Mouse (Mus musculus) left cerebral cortex, postnatal 4 days (tissue): ENCODE measurements around the gene Gpr132. TPM values are rescaled to one million over a fixed set of nuclear protein-coding genes. Genes with fewer than 3 reads are reported as not detected.
"Not testable (repeated sequence)": the region's sequence is repeated elsewhere in the genome, so short reads cannot be mapped to it uniquely, and the experiment has no call there.

Source experiments
- DNase-seq: peaks from one replicate; pipeline ENCODE4 v3.0.0-alpha.2; 2022
- intact Hi-C: fragments of 180-260 bp; cut with DNase I; formaldehyde crosslinking; loops from one replicate; pipeline ENCODE4 v1.15.1; 2025
- total RNA-seq, 2 experiments: library from RNA; stranded (reverse); gene quantifications; 2 replicates each; pipeline ENCODE4 v1.2.3; 2021

Gene Gpr132
- total RNA-seq, 2 experiments from 2014 or later = not detected

DNA sequence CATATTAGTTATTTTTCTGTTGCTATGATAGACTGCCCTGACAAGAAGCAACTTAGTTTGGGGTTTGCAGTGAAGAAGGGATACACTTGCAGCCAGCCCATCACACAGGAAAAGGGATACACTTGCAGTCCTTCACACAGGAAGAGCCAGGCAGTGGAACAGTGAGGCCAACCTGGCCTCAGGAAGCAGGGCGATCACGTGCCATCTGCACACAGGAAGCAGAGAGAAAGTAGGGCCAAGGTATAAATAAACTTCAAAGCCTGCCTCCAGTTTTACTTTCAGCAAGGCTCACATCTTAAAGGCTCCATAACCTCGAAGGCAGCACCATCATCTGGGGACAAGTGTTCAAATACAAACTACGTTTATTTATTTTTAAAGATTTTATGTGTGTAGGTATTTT is 44.8 kb downstream of the Gpr132 start:
- no peak for DNase-seq
- intact Hi-C loops = no loop called here

DNA sequence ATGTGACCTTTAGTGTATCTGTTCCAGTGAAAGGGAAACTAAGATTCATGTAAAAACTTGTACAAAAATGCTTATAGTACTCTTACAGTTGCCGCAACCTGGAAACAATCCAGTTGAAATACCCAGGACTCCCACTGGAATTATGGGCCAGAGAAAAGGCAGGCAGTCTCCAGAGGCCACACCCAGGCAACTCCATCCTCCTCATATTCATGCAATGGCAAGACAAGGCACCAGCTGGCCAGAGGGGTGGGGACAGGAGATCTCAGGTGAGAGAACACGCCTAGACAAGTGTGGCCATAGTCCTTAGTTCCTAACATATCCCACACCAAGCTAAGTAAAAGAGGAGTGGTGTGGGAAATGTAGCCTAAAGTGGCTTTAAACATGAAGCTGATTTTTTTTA is 45.4 kb downstream of the Gpr132 start:
- no peak for DNase-seq
- intact Hi-C loops = no loop called here

DNA sequence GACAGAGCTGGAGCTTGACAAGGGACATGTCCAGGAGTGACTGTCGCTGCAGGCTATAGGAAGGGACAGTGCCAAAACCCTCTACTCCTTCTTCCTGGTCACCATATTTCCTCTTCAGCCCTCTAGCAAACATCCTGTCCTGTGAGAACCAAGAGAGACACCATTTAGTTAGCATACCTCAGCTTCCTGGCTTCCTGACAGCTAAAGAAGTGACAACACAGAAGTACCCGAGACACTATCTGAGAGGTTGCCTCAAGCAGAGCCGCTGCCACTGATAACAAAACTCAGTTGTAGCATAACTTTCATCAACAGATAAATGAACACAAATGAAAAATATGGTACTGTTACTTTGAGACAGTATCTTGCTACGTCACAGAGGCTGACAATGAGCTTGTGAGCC is 46.1 kb downstream of the Gpr132 start:
- intact Hi-C loops = no loop called here
- DNase-seq = no peak

DNA sequence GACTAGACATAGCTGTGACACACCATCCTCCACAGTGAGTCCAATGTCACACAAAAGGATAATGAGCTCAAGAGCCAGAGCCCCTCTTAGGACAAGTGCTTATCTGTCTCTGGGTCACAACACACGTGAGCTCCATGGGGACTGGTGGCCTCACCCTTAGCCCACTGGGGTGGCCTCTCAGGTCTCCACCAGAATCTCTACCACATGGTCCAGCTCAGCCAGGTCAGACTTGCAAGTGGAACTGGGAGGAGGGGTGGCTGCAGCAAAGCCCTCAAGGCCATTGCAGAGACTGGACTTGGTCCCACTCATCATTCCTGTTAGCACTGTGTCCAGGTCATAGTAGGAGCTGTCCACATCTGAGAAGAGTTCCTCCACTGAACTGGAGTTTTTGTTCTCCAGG is 46.8 kb downstream of the Gpr132 start:
- intact Hi-C loops = no loop called here
- DNase-seq = no peak

DNA sequence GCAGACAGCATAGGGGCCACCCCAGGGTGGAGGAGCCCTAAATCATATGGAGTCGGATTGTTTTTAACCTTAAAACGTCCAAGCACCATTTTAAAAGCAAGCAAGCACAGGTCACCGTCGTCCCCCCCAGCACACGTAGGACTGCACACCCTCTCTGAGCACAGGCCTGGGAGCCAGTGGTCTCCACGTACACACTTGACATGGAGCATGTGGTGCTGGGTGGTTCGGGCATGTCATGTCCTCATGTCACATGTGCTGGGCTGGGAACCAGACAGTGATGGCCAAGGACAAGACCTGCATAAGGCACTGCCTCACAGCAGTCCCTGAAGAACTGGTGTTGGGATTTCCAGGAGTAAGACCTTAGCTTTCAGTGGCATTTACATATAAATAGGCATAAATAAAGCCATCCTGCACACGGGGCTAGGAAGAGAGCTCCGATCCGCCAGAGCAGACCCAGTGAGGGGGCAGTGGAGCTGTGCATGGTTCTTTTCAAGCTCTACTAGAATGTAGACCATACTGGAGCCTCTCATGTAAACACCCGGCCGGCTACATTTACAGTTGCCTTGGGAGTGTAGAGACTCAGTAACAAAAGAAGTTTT is 47.5 kb downstream of the Gpr132 start:
- intact Hi-C loops = no loop called here
- no peak for DNase-seq

DNA sequence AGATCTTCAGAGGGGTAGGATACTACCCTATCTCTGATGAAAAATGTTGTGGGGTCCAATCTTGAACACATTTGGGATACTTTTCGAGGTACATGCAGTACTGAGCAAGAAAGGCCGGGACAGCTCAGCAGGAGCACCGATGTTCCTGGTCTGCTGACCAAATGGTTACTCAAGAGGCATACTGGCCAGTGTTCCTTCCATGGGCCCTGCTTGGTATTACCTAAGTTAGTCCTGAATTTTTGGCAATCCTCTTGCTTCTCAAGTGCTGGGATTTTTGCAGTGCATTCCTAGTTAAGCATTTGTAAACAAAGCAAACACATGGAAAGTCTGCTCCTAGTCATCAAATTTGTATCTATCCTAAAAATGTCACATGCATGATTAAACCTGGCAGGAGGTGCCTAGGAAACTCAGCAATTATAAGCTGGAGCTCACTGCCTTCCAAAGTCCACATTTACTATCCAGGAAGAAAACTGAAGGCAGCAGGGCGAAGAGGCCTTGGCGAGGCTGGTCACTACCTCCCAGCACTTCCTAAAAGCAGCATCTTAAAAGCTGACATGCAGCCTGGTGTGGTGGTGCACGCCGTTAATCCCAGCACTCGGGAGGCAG is 48.9 kb downstream of the Gpr132 start:
- intact Hi-C loops = no loop called here
- no peak for DNase-seq

DNA sequence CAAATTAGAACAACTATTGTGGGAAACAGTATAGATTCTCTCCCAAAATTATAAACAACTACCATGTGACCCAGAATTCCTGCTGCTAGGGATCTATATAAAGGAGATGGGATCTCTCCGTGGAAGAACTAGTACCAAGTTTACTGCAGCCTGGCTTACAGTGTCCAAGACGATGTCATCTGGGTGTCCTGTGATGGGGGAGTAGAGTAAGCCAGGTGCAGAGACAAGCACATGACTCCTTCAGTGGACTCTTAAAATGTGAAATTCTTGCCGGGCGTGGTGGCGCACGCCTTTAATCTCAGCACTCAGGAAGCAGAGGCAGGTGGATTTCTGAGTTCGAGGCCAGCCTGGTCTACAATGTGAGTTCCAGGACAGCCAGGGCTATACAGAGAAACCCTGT is 51.2 kb downstream of the Gpr132 start:
- intact Hi-C loops, DNase-seq: not testable (repeated sequence)

DNA sequence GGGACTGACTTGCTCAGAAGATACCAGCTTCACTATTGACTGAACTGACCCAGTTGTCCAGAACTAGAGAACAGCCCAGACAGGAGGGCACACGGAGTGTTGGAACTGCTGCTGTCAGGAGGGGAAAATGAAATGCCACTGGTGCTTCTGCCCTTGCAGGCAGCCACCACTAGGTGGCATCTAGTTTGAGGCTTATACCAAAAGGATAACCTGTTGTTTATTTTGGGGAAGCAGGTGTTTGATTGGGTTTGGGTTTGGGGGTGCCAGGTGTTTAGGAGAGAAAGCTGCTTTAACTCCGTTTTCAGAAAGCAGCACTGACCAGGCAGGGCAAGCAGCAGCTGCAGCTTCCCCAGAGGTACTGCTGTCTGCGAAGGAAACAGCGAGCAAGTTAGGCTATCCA is 51.7 kb downstream of the Gpr132 start:
- peak; percentile 48 for DNase-seq
- intact Hi-C loops = no loop called here

DNA sequence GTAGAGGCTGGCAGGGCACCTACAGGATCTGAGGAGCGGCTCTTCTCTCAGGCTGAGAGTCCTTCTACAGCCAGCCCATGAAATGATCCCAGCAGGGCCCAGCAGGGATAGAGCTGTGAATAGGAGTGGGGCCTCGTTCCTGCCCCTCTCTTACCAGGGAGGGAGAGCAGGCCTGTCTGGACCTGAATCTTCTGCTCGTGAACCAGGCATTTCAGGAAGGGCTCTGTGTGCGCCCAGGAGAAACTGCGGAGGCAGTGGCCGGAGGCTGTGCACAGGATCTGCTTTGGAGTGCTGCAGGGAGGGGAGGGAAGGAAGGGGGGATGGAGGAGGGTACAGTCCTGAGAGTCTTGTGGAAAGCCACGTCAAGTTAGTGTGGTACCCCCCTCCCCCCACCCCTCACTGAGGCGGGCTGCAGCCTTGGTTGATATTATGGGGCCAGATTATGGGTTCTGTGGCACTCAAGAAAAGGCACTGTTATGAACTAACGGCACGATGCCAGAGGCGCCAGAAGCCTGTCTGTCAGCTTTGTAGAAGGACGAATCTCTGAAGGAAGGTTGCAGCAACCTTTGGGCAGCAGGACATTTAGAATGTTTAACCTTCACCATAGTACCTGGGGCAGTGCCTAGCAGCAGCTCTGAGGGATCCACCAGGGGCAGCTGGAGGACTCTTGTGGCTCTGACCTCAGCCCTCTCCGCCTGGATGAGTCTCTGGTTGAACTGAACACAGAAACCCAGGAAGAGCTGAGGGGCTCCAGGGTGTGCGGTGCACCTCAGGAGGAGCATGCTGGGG is 53.2 kb downstream of the Gpr132 start:
- intact Hi-C loops = no loop called here
- DNase-seq = no peak

DNA sequence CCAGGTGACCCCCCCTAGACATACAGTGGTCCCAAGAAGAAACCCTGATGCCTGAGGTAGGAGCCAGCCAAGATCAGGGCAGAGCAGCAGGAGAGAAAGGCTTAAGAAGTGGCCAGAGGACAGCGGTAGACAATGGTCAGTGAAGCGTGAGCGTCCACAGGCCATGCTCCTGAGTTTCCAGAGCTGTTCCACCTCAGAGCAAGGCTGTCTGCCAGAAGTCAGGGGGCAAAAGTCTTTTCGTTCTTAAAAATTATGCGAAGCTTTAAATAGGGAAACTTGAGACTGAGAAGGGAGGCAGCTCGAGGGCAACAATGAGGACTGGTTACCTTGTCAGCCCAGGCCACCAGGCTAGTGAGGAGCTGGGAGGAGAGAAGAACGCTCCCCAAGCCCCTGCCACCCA is 54.7 kb downstream of the Gpr132 start:
- intact Hi-C loops = no loop called here
- DNase-seq = no peak

DNA sequence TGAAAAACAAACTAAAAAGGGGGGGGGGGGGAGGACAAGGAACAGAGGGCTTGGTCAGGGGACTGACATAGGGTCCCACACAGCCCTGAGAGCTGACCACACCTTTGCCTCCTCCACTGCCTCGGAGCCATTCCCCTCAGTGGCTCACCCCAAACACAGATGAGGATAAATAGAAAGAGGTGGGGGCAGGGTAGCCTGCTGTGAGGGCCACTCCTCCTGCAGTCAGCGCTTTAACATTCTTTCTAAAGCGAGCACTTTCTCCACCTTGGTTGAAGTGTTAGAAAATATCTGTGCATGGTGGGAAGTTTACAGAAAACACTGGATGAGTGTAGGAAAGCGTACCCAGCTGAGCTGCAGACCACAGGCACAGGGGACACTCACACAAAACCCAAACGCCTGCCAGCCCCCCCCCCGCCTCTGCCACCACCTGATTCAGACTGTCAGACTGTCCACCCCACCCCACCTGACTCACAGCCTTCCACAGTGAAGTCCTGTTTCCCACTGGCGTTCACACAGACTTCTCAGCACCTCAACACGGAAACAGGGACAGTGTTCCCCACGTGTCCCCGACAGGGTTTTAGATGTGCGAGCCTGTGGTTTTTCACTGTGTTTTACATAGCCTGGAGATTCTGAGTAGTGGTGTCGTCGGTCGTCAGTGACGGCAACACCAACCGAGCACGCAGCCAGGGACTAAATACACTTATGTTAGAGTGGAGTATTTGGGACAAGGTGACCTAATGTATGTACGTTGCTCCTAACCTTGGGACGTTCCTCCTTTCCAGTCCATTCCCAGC is 57.7 kb downstream of the Gpr132 start:
- no peak for DNase-seq
- intact Hi-C loops = no loop called here

DNA sequence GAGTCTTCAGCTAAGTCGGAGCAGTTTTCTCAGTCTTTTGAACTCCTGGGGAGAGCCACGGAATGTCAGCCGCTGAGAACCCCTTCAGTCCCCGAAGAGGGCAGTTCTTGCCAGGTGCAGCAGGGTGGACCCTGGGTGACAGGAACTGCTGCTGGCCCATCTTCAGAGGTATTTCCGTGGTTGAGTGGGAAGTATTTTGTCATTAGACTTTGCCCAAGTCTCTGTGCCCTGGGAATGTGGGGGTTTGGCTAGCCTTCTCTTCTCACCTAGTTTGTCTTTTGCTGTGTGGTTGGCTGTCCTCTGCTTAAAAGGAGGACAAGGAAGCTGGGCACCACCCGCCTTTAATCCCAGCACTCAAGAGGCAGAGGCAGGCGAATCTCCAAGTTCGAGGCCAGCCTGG is 58.4 kb downstream of the Gpr132 start:
- intact Hi-C loops = no loop called here
- no peak for DNase-seq

DNA sequence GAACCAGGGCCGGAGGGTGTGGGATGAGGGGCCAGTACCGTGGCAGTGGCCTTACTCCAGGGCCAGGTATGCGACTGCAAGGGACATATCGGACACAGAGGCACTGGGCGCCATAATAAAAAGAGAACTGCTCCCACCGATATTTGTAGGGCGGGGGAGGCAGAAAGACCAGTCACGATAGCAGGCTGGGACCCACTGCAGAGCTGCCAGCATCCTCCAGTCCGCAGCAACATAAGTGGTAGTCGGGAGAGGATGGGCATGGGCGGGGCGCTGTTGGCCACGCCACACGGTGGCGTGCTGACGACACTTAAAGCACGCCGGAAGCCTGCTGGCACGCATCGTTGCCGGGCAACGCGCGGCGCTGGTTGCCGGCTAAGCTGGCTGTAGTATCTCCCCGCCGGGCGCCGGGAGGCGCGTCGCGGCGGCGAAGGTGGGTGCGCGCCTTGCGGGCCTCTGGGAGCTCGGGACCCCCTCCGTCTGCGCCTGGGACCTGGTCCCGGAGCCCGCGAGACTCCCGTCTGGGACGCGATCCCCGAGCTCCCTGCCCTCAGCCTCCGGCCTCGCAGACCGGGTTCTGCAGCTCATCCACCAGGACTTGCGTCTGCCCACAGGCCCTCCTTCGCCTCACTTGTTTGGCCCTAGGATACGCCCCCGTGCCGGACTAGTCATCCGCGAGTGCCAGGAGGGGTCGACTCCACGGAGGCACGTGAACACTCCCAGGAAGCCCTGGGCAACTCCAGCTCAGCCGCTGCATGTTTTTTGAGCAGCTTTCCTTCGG is 59.3 kb downstream of the Gpr132 start, which contains the start of gene Clba1:
TSS of gene Clba1 (plus strand) at position 351 of the 778 bp plus-strand sequence.
- intact Hi-C loops = no loop called here

DNA sequence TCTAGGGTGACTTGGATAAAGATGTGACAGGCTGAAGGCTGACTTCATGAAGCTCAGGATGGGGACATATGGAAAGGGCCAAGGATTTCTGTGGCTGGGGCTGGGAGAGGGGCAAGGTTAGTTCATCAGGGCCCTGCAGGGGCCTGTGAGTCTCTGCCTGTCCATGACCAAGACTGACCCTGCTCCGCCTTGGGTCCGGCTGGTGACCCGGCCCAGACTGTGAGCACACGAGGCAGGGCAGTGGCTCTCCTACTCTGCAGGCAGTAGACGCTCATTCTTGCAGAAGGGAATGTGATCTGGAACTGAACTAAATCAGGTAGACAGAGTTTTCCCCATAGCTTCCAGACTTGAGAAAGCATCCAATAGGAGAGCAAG is 59.8 kb downstream of the Gpr132 start:
- no peak for DNase-seq
- intact Hi-C loops = no loop called here

More for the DNA sequence above, 59.3 kb downstream of the Gpr132 start, which contains the start of gene Clba1:
- peak; percentile 94 for DNase-seq

DNA sequence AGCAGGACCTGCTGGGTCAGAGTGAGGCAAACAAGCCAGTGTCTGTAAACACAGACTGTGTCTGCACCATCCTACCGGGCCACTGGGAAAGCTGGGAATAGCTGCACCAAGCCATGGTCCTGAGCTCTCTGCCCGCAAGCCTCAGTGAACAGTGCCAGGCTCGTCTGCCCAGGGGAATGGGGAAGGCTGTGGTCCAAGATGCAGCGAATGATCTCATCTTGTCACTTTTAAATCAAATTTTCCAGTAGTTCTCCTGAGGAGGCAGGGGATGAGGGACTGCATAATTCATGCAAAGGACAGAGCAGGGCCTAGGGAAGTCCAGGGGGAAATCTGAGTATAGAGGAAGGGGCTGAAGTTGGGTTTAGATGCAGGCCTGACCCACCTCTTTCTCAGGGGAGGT is 60.2 kb downstream of the Gpr132 start:
- no peak for DNase-seq
- intact Hi-C loops = no loop called here

DNA sequence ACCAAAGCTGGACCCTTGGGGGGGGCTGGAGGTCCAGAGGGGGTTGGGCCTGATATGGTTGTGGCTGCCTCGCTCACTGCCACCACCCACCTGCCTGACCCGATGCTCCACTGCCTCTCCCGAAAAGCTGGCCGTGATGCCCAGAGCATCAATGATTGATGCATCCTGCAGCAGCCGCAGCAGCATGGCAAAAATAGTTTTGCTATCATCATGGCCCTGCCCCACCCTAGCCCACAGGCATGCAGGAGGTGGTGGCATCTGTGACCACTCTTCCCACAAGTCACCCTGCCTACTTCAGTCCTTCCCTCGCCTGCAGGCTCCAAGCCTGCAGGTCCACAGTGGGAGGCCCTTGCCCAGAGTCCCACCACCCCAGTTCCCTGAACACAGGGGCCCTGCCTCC is 62.0 kb downstream of the Gpr132 start:
- no peak for DNase-seq
- intact Hi-C loops = no loop called here

DNA sequence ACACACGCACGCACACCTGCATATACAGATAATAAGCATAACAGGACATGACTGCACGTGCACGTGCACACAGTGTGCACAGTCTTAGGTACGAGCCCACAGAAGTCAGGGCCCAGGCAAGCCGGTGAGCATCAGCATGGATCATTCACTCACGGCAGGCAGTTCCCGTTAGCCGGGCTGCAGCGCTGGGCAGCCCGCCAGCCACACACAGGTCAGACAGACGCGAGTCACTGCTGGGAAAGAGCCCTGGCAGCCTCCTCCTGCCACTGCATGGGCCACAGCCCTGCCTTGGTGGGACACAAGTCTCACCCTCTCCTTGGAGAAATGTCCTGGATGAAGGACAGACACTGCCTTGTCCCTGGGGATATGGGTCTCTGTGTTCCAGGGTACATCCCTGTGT is 64.0 kb downstream of the Gpr132 start:
- intact Hi-C loops = no loop called here
- peak; percentile 67 for DNase-seq

DNA sequence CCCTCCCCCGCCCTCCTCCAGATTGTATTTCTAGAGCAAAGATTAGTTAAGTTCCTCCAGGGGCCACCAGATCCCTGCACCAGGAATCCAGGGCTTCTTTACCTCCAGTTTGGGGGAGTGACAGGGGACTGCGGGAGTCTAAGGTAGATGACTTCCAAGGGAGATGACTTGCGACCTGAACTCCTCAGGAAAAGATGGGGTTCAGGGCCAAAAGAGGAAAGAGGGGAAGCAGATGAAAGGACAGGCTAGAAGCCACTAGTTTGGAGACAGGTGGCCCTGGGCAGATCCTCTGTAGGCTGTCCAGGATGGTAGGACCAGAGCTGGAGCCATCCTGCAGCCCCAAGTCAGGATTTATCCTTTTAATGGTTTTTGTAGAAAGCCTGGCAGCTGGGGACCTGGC is 65.1 kb downstream of the Gpr132 start:
- no peak for DNase-seq
- intact Hi-C loops = no loop called here

DNA sequence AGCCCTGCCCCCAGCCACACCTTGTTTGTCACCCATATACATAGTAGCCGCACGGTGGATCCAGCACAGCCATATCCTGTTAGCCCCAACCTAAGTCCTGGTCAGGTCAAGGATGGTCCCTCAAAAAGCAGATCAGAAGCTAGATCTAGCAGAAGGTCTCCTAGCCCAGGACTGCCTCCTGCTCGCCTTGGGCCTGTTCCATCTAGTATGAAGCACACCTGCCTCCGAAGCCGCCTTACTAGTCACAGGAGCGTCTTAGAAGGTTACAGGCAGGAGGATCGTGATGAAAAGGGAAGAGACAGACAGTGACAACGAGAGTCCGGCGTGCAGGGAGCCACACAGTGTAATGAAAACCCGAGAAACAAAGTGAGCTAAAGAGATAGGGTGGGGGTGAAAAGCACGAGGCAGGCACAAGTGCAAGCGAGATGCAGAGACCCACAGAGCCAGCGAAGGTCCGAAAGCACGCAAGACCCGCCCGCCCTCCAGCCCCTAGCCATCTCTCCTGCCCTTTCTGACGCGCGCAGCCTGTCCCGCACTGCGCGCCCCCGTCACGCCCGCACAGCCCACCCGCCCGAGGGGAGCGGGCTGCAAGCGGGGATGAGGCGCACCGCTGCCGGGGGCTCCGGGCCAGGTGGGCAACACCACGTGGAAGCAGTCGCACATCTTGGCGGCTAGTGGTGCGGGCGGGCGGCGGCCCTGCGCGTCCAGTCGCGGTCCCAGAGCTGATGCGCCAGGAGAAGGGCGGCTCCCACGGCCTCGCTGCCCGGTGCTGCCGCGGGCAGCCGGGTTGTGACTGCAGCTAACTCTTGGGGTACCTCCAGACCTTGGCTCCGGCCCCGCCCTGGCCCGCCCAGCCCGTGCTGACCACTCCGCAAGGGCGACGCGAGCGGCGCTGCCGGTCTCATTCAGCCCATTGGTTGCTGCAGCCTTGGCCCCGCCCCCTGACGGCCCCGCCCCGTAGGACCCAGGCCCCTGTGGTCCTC is 65.9 kb downstream of the Gpr132 start, which contains the start of gene Ahnak2:
TSS of gene Ahnak2 (minus strand) at position 794 of the 983 bp plus-strand sequence.
- intact Hi-C loops = no loop called here
- DNase-seq = peak; percentile 75
